18 mouse cellular contexts compared by ENCODE assay signal in genomic region chr7:78818336-78818735, GRCm38 (mm10).
"Had no signal": no experiment of that assay in that cellular context is flagged by ENCODE, and none has a peak within 500 bp of the region (broad histone marks: within the 10 kb centered on the region; RNA-seq: fewer than 3 reads in every experiment).

No protein-coding gene starts in this region.

- H3K9me3 ChIP-seq: limb, embryonic 10.5 days; limb, embryonic 13.5 days; megakaryocyte, embryonic 14.5 days had no signal

- H3K4me2 ChIP-seq: limb, embryonic 13.5 days; midbrain, embryonic 11.5 days had no signal

- DNase-seq: kidney, adult 18-20 months; kidney, adult 9 months; kidney, postnatal 25 days; lung, adult 2 months; lung, postnatal 14 days; lung, postnatal 4 days; midbrain, embryonic 14.5 days; right cerebral cortex, adult 18-20 months; right cerebral cortex, postnatal 14 days; right cerebral cortex, postnatal 4 days; thymus, adult 2 months; thymus, postnatal 14 days had no signal

- H3K9ac ChIP-seq: limb, embryonic 13.5 days had no signal

- H3K27ac ChIP-seq: limb, embryonic 10.5 days; limb, embryonic 13.5 days; stomach, postnatal 0 days had no signal

- H3K4me3 ChIP-seq: limb, embryonic 10.5 days; limb, embryonic 13.5 days; megakaryocyte, embryonic 14.5 days had no signal

- H3K4me1 ChIP-seq: limb, embryonic 13.5 days had no signal

- H3K27me3 ChIP-seq: limb, embryonic 13.5 days; megakaryocyte, embryonic 14.5 days had no signal

- ATAC-seq: intestine, embryonic 16.5 days had no signal
